Mouse (Mus musculus): Measurements from ENCODE around the gene Pilra. TPM values are rescaled to one million over a fixed set of nuclear protein-coding genes. Genes with fewer than 3 reads are reported as not detected.

Pilra gene
- polyA plus RNA-seq, 1 experiment from 2014 or later, result 2.0 TPM

DNA sequence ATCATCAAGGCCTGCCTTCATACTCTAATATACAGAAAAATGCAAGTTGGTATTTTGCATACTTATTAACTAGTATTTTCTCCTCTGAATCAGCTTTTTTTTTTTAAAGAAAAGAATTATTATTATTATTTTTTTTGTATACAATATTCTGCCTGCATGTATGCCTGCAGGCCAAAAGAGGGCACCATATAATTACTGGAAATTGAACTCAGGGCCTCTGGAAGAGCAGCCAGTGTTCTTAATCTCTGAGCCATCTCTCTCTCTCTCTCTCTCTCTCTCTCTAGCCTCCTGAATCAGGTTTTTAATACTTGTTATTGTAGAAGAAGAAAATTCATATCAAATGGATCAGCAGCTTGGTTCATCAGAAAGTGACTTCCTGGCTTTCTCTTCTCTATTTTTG, 44.5 kb downstream of the Pilra start:
- no peak for ATAC-seq (ENCODE audit: low FRiP score, low TSS enrichment)
- Histone ChIP-seq H3K4me2 (replicated peaks; ENCODE audit: low read depth, low read length) (no peak overlapping the region), H3K36me3 (ENCODE audit: insufficient read depth, low read length) (no peaks in the 10 kb centered on the region), H3K9ac (replicated peaks; ENCODE audit: low read length) (no peak overlapping the region), H3K4me1 (ENCODE audit: insufficient read depth, low read length) (0 out of 2 replicates have a peak, but pooled peaks cover 4% of the 10 kb centered on the region), H3K27me3 (ENCODE audit: insufficient read depth, low read length) (no peaks in the 10 kb centered on the region), H3K27ac (ENCODE audit: low read length) (no peak overlapping the region), H3K4me3 (ENCODE audit: low read length) (no peak overlapping the region), H3K9me3 (ENCODE audit: low read length) (no peaks in the 10 kb centered on the region)

GRCm38 (mm10) chr5:137788946-137789531, 47.0 kb downstream of the Pilra start:
- 93% methylated on average over 2 of the region's 2 CpGs for WGBS
- no peak overlapping the region for H3K4me3 ChIP-seq (ENCODE audit: low read length)
- H3K27me3 ChIP-seq (ENCODE audit: insufficient read depth, low read length), result no peaks in the 10 kb centered on the region
- no peak overlapping the region for H3K9ac ChIP-seq (replicated peaks; ENCODE audit: low read length)
- ATAC-seq (ENCODE audit: low FRiP score, low TSS enrichment), result no peak
- H3K4me2 ChIP-seq (replicated peaks; ENCODE audit: low read depth, low read length), result no peak overlapping the region
- peaks cover 16% of the 10 kb centered on the region for H3K4me1 ChIP-seq (ENCODE audit: insufficient read depth, low read length)
- H3K9me3 ChIP-seq (ENCODE audit: low read length), result no peaks in the 10 kb centered on the region
- H3K27ac ChIP-seq (ENCODE audit: low read length), result no peak overlapping the region
- peaks cover 8% of the 10 kb centered on the region for H3K36me3 ChIP-seq (ENCODE audit: insufficient read depth, low read length)

DNA sequence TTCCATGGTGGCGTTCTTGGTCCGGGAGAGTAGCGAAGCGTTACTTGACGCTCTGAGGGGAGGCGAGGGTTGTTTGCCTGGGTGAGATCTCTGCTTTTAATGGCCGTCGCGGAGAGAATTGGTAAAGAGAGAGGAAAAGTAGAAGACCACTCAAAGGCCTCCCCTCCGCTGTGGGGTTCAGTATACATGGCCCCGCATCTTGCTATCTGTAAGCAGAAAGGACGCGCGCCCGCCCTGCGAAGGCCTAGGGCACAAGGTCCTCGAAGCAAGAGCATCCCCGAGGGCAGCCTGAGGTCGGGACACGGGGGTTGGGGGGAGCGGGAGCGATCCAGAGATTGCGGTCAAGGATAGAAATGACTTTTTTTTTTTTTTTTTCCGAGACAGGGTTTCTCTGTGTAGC, 47.9 kb downstream of the Pilra start:
- ATAC-seq (ENCODE audit: low FRiP score, low TSS enrichment), result no peak
- peak overlapping the region; percentile 66 for H3K4me2 ChIP-seq (replicated peaks; ENCODE audit: low read depth, low read length)
- H3K9ac ChIP-seq (replicated peaks; ENCODE audit: low read length), result peak overlapping the region; percentile 33; the same call in 1 of the 2 replicates
- peaks cover 13% of the 10 kb centered on the region for H3K36me3 ChIP-seq (ENCODE audit: insufficient read depth, low read length)
- peaks cover 25% of the 10 kb centered on the region for H3K4me1 ChIP-seq (ENCODE audit: insufficient read depth, low read length)
- H3K4me3 ChIP-seq (ENCODE audit: low read length), result peak overlapping the region; percentile 59
- H3K27ac ChIP-seq (ENCODE audit: low read length), result no peak overlapping the region
- no peaks in the 10 kb centered on the region for H3K27me3 ChIP-seq (ENCODE audit: insufficient read depth, low read length)
- no peaks in the 10 kb centered on the region for H3K9me3 ChIP-seq (ENCODE audit: low read length)
- 69% methylated on average over 24 of the region's 24 CpGs for WGBS

GRCm38 (mm10) chr5:137787151-137787928, 48.7 kb downstream of the Pilra start, which contains the start of the genes Mepce and Zcwpw1:
TSS of gene Mepce (minus strand) at chr5:137787655.
TSS of gene Zcwpw1 (plus strand) at chr5:137787798.
- H3K36me3 ChIP-seq (ENCODE audit: insufficient read depth, low read length), result peaks cover 21% of the 10 kb centered on the region
- ATAC-seq (ENCODE audit: low FRiP score, low TSS enrichment), result peak; percentile 67
- no peaks in the 10 kb centered on the region for H3K27me3 ChIP-seq (ENCODE audit: insufficient read depth, low read length)
- peak within 1 kb of the TSS; percentile 98 for H3K9ac ChIP-seq (replicated peaks; ENCODE audit: low read length)
- H3K4me2 ChIP-seq (replicated peaks; ENCODE audit: low read depth, low read length), result peak within 1 kb of the TSS; percentile 66
- peaks cover 31% of the 10 kb centered on the region for H3K4me1 ChIP-seq (ENCODE audit: insufficient read depth, low read length)
- no peaks in the 10 kb centered on the region for H3K9me3 ChIP-seq (ENCODE audit: low read length)
- under 1% methylated on average over 48 of the region's 48 CpGs for WGBS
- peak within 1 kb of the TSS; percentile 99 for H3K27ac ChIP-seq (ENCODE audit: low read length)
- H3K4me3 ChIP-seq (ENCODE audit: low read length), result peak within 1 kb of the TSS; percentile 90

GRCm38 (mm10) chr5:137786109-137786942, 49.8 kb downstream of the Pilra start:
- H3K9me3 ChIP-seq (ENCODE audit: low read length), result no peaks in the 10 kb centered on the region
- H3K27me3 ChIP-seq (ENCODE audit: insufficient read depth, low read length), result no peaks in the 10 kb centered on the region
- H3K9ac ChIP-seq (replicated peaks; ENCODE audit: low read length), result peak overlapping the region; percentile 98
- H3K4me1 ChIP-seq (ENCODE audit: insufficient read depth, low read length), result peaks cover 31% of the 10 kb centered on the region
- H3K36me3 ChIP-seq (ENCODE audit: insufficient read depth, low read length), result peaks cover 31% of the 10 kb centered on the region
- peak overlapping the region; percentile 99 for H3K27ac ChIP-seq (ENCODE audit: low read length)
- H3K4me2 ChIP-seq (replicated peaks; ENCODE audit: low read depth, low read length), result peak overlapping the region; percentile 66
- under 1% methylated on average over 79 of the region's 79 CpGs for WGBS
- peak; percentile 93 for ATAC-seq (ENCODE audit: low FRiP score, low TSS enrichment)
- peak overlapping the region; percentile 90 for H3K4me3 ChIP-seq (ENCODE audit: low read length)

- Histone ChIP-seq H3K9me3 (ENCODE audit: low read length) (no peaks in the 10 kb centered on the region), H3K4me1 (ENCODE audit: insufficient read depth, low read length) (peaks cover 31% of the 10 kb centered on the region), H3K4me3 (ENCODE audit: low read length) (peak overlapping the region; percentile 90), H3K36me3 (ENCODE audit: insufficient read depth, low read length) (peaks cover 39% of the 10 kb centered on the region), H3K9ac (replicated peaks; ENCODE audit: low read length) (peak overlapping the region; percentile 98), H3K27ac (ENCODE audit: low read length) (peak overlapping the region; percentile 99), H3K27me3 (ENCODE audit: insufficient read depth, low read length) (no peaks in the 10 kb centered on the region), H3K4me2 (replicated peaks; ENCODE audit: low read depth, low read length) (peak overlapping the region; percentile 66)
- ATAC-seq (ENCODE audit: low FRiP score, low TSS enrichment), result peak; percentile 8
- 1% methylated on average over 51 of the region's 62 CpGs for WGBS
These were observed 50.7 kb downstream of the Pilra start for GRCm38 (mm10) chr5:137785164-137786031.

DNA sequence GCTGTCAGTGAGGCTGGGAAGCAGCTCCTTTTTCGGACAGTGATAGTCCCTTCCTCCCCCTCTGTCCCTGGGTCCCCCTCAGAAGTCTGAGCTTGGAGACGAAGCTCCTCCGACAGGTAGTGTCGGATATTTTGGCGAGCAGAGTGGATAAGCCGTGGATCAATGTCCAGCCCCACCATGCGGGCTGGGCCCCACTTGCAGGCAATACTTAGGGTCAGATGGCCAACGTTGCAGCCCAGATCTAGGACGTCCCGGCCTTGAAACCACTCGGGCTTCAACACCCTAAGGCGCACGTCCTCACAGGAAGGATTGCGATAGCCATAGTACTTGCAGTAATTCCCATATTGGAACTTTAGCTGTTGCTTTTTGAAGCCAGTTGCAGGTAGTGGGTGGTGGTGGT, 51.5 kb downstream of the Pilra start:
- H3K4me1 ChIP-seq (ENCODE audit: insufficient read depth, low read length), result peaks cover 39% of the 10 kb centered on the region
- no peaks in the 10 kb centered on the region for H3K9me3 ChIP-seq (ENCODE audit: low read length)
- H3K36me3 ChIP-seq (ENCODE audit: insufficient read depth, low read length), result peaks cover 44% of the 10 kb centered on the region
- WGBS, result 64% methylated on average over 14 of the region's 14 CpGs
- ATAC-seq (ENCODE audit: low FRiP score, low TSS enrichment), result no peak
- H3K27me3 ChIP-seq (ENCODE audit: insufficient read depth, low read length), result no peaks in the 10 kb centered on the region
- peak overlapping the region; percentile 90 for H3K4me3 ChIP-seq (ENCODE audit: low read length)
- peak overlapping the region; percentile 66 for H3K4me2 ChIP-seq (replicated peaks; ENCODE audit: low read depth, low read length)
- H3K27ac ChIP-seq (ENCODE audit: low read length), result no peak overlapping the region
- peak overlapping the region; percentile 98 for H3K9ac ChIP-seq (replicated peaks; ENCODE audit: low read length)

DNA sequence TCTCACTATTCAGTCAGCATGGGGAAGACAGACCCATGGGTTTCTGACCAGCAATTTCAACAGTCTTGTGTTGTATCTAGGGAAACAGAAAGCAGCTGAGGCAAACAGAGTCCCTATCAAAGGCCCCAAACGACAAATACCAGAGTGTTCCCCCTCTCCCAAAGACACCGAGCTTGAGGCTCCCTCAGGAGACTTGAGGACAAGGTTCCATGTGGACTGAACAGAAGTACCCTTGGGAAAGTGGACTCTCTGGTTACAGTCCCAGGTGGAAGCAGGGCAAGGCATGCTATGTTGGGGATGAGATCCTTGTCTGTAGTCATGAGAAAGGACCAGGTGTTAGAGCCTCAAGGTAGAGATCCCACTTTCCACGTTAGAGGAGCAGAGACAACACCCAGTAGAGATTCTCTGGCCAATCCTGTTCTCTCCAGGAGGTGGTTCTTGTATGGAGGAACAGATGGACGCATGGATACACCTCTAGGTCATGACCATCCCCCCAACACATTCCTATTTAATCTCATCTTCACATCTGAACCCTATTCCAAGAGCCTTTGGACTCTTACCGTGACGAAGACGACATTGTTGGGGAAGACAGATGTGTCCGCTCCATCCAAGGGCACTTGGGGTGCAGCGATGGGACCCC, 52.1 kb downstream of the Pilra start:
- H3K36me3 ChIP-seq (ENCODE audit: insufficient read depth, low read length), result peaks cover 44% of the 10 kb centered on the region
- WGBS, result 58% methylated on average over 9 of the region's 9 CpGs
- ATAC-seq (ENCODE audit: low FRiP score, low TSS enrichment), result no peak
- H3K4me2 ChIP-seq (replicated peaks; ENCODE audit: low read depth, low read length), result peak overlapping the region; percentile 66
- peaks cover 39% of the 10 kb centered on the region for H3K4me1 ChIP-seq (ENCODE audit: insufficient read depth, low read length)
- H3K27me3 ChIP-seq (ENCODE audit: insufficient read depth, low read length), result no peaks in the 10 kb centered on the region
- H3K9ac ChIP-seq (replicated peaks; ENCODE audit: low read length), result peak overlapping the region; percentile 98
- peak overlapping the region; percentile 90 for H3K4me3 ChIP-seq (ENCODE audit: low read length)
- H3K27ac ChIP-seq (ENCODE audit: low read length), result no peak overlapping the region
- no peaks in the 10 kb centered on the region for H3K9me3 ChIP-seq (ENCODE audit: low read length)
